Mouse (Mus musculus) kidney, adult 18-20 months (tissue): Measurements from ENCODE around the gene Olfr926.
"Not testable (repeated sequence)": the region's sequence is repeated elsewhere in the genome, so short reads cannot be mapped to it uniquely, and the experiment has no call there.

Source experiments
- DNase-seq: peaks from one replicate; pipeline ENCODE4 v3.0.0; 2021

Gene Olfr926

GRCm38 (mm10) chr9:38876826-38877225 is at the start of gene Olfr926:
Olfr926 (plus strand) TSS chr9:38877126.
- no peak for DNase-seq

GRCm38 (mm10) chr9:38833027-38833426 is 43.9 kb upstream of the Olfr926 start:
- no peak for DNase-seq

GRCm38 (mm10) chr9:38844149-38844548 is 32.8 kb upstream of the Olfr926 start, which contains the start of gene Olfr924:
Olfr924 (plus strand) TSS chr9:38844449.
- DNase-seq: no peak

- DNase-seq: no peak
These were observed 22.2 kb upstream of the Olfr926 start, which contains the start of gene Olfr26 for GRCm38 (mm10) chr9:38854760-38855159. Olfr26 (plus strand) TSS chr9:38855060.

GRCm38 (mm10) chr9:38874880-38875279 is 2.0 kb upstream of the Olfr926 start:
- not testable (repeated sequence) for DNase-seq
